Mouse (Mus musculus): ENCODE measurements around the gene Cntnap2. TPM values are rescaled to one million over a fixed set of nuclear protein-coding genes. Genes with fewer than 3 reads are reported as not detected.

The Cntnap2 gene
- total and polyA plus RNA-seq, 3 experiments, result 0.30 to 0.79 (median 0.44) TPM

GRCm38 (mm10) chr6:46362156-46362555, 1303.0 kb downstream of the Cntnap2 start:
- Histone ChIP-seq H3K9ac (ENCODE audit: insufficient read depth, low read depth) (no peak overlapping the region), H3K9me3 (replicated peaks; ENCODE audit: low read length) (peaks cover 9% of the 10 kb centered on the region), H3K27ac (ENCODE audit: insufficient read depth, low read depth) (no peak overlapping the region), H3K4me3 (replicated peaks in 1 of 3; ENCODE audit: low read depth in 2 of 3, low read length in 2 of 3, poor library complexity in 1 of 3) (no peak overlapping the region), H3K4me2 (ENCODE audit: insufficient read depth, low read depth, poor library complexity, severe bottlenecking) (no peak overlapping the region), H3K36me3 (replicated peaks in 1 of 2; ENCODE audit: control insufficient read depth in 1 of 2, insufficient read depth in 1 of 2, low read length in 1 of 2) (no peaks in the 10 kb centered on the region), H3K4me1 (ENCODE audit: control insufficient read depth in 1 of 2, insufficient read depth in 2 of 2) (no peaks in the 10 kb centered on the region), H3K27me3 (replicated peaks) (no peaks in the 10 kb centered on the region), H3K79me2 (replicated peaks; ENCODE audit: control insufficient read depth, extremely low read depth, insufficient read depth, poor library complexity, severe bottlenecking) (no peaks in the 10 kb centered on the region)
- TF ChIP-seq ZNF384 (IDR thresholded peaks at IDR 0.05; ENCODE audit: low read depth, low read length), result no peak
- dilution Hi-C loops (cut with MboI; ENCODE audit: extremely low pct_ligation_motif_present, extremely low pct_unique_long_range_greater_than_20kb, low sequenced_read_pairs) (no loop called here), in situ Hi-C loops (cut with MboI; ENCODE audit: low pct_ligation_motif_present, low pct_unique_long_range_greater_than_20kb, low sequenced_read_pairs) (no loop called here)
- DNase-seq (ENCODE audit: extremely low read depth), result no peak

- DNase-seq (ENCODE audit: extremely low read depth), result no peak
- no peak overlapping the region for H3K9ac ChIP-seq (ENCODE audit: insufficient read depth, low read depth)
- no peak overlapping the region for H3K4me3 ChIP-seq (replicated peaks in 1 of 3; ENCODE audit: low read depth in 2 of 3, low read length in 2 of 3, poor library complexity in 1 of 3)
- dilution Hi-C loops (cut with MboI; ENCODE audit: extremely low pct_ligation_motif_present, extremely low pct_unique_long_range_greater_than_20kb, low sequenced_read_pairs), result no loop called here
- no peaks in the 10 kb centered on the region for H3K27me3 ChIP-seq (replicated peaks)
- H3K4me2 ChIP-seq (ENCODE audit: insufficient read depth, low read depth, poor library complexity, severe bottlenecking), result no peak overlapping the region
- peaks cover 3% of the 10 kb centered on the region for H3K9me3 ChIP-seq (replicated peaks; ENCODE audit: low read length)
- in situ Hi-C loops (cut with MboI; ENCODE audit: low pct_ligation_motif_present, low pct_unique_long_range_greater_than_20kb, low sequenced_read_pairs), result no loop called here
- H3K79me2 ChIP-seq (replicated peaks; ENCODE audit: control insufficient read depth, extremely low read depth, insufficient read depth, poor library complexity, severe bottlenecking), result no peaks in the 10 kb centered on the region
- H3K36me3 ChIP-seq (replicated peaks in 1 of 2; ENCODE audit: control insufficient read depth in 1 of 2, insufficient read depth in 1 of 2, low read length in 1 of 2), result no peaks in the 10 kb centered on the region
- H3K4me1 ChIP-seq (ENCODE audit: control insufficient read depth in 1 of 2, insufficient read depth in 2 of 2), result no peaks in the 10 kb centered on the region
- TF ChIP-seq RCOR1 (conservative IDR thresholded peaks at IDR 0.05; ENCODE audit: low read depth, low read length) (no peak), CTCF (conservative IDR thresholded peaks at IDR 0.05 in 1 of 2, IDR thresholded peaks at IDR 0.05 in 1 of 2; ENCODE audit: low read depth in 2 of 2, low read length in 2 of 2) (no peak), MAFK (IDR thresholded peaks at IDR 0.05; ENCODE audit: insufficient replicate concordance, low read length) (no peak), TBP (conservative IDR thresholded peaks at IDR 0.05; ENCODE audit: low read depth, low read length) (no peak), E2F4 (IDR thresholded peaks at IDR 0.05; ENCODE audit: insufficient replicate concordance, low read depth, low read length) (no peak), CHD2 (IDR thresholded peaks at IDR 0.05; ENCODE audit: low read length) (no peak), POLR2A (IDR thresholded peaks at IDR 0.05; ENCODE audit: low read depth, low read length) (no peak), MYC (IDR thresholded peaks at IDR 0.05; ENCODE audit: low read depth, low read length) (no peak), NELFE (IDR thresholded peaks at IDR 0.05; ENCODE audit: low read depth, low read length) (no peak), USF1 (IDR thresholded peaks at IDR 0.05; ENCODE audit: low read depth, low read length) (no peak), NRF1 (IDR thresholded peaks at IDR 0.05; ENCODE audit: low read depth, low read length) (no peak), SIN3A (IDR thresholded peaks at IDR 0.05; ENCODE audit: low read length) (no peak), GABPA (IDR thresholded peaks at IDR 0.05; ENCODE audit: insufficient replicate concordance, low read depth, low read length) (no peak)
- no peak overlapping the region for H3K27ac ChIP-seq (ENCODE audit: insufficient read depth, low read depth)
Observed at GRCm38 (mm10) chr6:46398725-46399589, 1339.8 kb downstream of the Cntnap2 start.
